14 mouse cellular contexts compared by ENCODE assay signal in genomic region chr12:28958661-28959060, GRCm38 (mm10).
"Had no signal": no experiment of that assay in that cellular context is flagged by ENCODE, and none has a peak within 500 bp of the region (broad histone marks: within the 10 kb centered on the region; RNA-seq: fewer than 3 reads in every experiment).

No protein-coding gene starts in this region.

- H3K4me1 ChIP-seq: limb, embryonic 15.5 days; liver, embryonic 13.5 days; midbrain, embryonic 12.5 days; neural tube, embryonic 13.5 days had no signal

- H3K4me2 ChIP-seq: limb, embryonic 15.5 days; liver, embryonic 13.5 days; midbrain, embryonic 12.5 days; neural tube, embryonic 13.5 days had no signal

- H3K27ac ChIP-seq: kidney, postnatal 0 days; layer of hippocampus, adult 2 months; left cerebral cortex, adult 2 months; limb, embryonic 15.5 days; liver, embryonic 13.5 days; midbrain, embryonic 12.5 days; neural tube, embryonic 13.5 days had no signal

- H3K4me3 ChIP-seq: layer of hippocampus, adult 2 months; left cerebral cortex, adult 2 months; limb, embryonic 15.5 days; liver, embryonic 13.5 days; midbrain, embryonic 12.5 days; neural tube, embryonic 13.5 days had no signal

- ATAC-seq: midbrain, embryonic 16.5 days had no signal

- H3K36me3 ChIP-seq: limb, embryonic 15.5 days; liver, embryonic 13.5 days; midbrain, embryonic 12.5 days; neural tube, embryonic 13.5 days had no signal

- H3K27me3 ChIP-seq: limb, embryonic 15.5 days; liver, embryonic 13.5 days; midbrain, embryonic 12.5 days; neural tube, embryonic 13.5 days had no signal

- DNase-seq: liver, embryonic 13.5 days; lung, adult 18-20 months; retina, postnatal 1 day; right cerebral cortex, postnatal 4 days; spleen, adult 18-20 months; thymus, adult 18-20 months; thymus, postnatal 14 days had no signal

- H3K9ac ChIP-seq: limb, embryonic 15.5 days; liver, embryonic 13.5 days; midbrain, embryonic 12.5 days; neural tube, embryonic 13.5 days had no signal

- H3K9me3 ChIP-seq: limb, embryonic 15.5 days; liver, embryonic 13.5 days; midbrain, embryonic 12.5 days; neural tube, embryonic 13.5 days had no signal
